Mouse (Mus musculus): Measurements from ENCODE around the gene Stx6.
"Not testable (repeated sequence)": the region's sequence is repeated elsewhere in the genome, so short reads cannot be mapped to it uniquely, and the experiment has no call there.

Stx6 gene

DNA sequence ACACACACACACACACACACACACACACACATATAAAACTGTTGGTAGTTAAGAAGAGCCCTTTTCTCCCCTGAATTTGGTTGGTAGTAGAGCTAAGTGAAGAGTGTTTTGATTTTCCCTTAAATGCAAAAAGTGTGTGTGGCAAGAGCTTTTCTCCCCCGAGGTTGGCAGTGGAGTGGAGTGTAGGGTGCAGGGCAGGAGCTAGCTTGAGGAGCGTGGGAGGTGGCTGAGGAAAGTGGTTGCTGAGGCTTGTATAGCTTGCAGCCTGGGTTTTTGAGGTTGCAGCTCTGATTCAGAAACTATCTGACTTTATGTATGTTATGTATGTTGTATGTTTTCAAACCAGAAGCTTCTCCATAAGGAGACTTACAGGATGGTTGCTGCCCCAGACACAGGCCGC is 8.9 kb downstream of the Stx6 start:
- DNase-seq (ENCODE audit: low read depth, low spot score) = no peak

DNA sequence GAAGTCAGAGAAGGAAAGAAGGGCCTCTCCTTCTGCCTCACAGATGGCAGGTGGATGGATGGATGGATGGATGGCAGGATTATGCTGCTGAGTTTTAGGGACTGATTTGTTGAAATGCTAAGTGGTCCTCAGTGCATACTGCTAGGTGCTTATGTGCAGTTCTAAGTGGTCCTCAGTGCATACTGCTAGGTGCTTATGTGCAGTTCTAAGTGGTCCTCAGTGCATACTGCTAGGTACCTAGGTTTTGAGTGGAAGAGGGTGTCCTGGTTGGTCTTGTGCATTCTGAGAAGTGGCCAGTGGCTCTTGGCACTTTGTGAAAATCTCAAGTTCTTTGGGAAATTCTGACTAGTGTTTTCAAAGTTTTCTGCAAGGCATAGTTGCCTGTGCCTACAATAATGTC is 11.4 kb downstream of the Stx6 start:
- DNase-seq (ENCODE audit: low read depth, low spot score) = no peak

DNA sequence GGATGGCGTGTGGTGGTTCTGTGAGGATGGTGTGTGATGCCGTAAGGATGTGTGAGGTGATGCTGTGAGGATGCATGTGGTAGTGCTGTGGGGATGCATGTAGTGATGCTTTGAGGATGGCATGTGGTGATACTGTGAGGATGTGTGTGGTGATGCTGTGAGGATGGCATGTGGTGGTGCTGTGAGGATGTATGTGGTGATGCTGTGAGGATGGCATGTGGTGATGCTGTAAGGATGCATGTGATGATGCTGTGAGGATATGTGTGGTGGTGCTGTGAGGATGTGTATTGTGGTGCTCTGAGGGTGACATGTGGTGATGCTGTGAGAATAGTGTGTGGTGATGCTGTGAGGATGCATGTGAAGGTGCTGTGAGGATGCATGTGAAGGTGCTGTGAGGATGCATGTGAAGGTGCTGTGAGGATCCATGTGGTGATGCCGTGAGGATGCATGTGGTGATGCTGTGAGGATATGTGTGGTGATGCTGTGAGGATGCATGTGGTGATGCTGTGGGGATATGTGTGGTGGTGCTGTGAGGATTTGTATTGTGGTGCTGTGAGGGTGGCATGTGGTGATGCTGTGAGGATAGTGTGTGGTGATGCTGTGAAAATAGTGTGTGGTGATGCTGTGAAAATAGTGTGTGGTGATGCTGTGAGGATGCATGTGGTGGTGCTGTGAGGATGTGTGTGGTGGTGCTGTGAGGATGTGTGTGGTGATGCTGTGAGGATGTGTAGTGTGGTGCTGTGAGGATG is 14.6 kb downstream of the Stx6 start:
- no peak for DNase-seq (ENCODE audit: low read depth, low spot score)

DNA sequence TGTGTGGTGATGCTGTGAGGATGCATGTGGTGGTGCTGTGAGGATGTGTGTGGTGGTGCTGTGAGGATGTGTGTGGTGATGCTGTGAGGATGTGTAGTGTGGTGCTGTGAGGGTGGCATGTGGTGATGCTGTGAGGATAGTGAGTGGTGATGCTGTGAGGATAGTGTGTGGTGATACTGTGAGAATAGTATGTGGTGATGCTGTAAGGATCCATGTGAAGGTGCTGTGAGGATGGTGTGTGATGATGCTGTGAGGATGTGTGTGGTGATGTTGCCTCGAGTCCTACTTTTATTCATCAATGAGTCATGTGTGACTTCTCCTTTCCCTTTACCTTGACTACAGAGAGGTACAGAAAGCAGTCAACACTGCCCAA is 15.1 kb downstream of the Stx6 start:
- not testable (repeated sequence) for DNase-seq (ENCODE audit: low read depth, low spot score)

DNA sequence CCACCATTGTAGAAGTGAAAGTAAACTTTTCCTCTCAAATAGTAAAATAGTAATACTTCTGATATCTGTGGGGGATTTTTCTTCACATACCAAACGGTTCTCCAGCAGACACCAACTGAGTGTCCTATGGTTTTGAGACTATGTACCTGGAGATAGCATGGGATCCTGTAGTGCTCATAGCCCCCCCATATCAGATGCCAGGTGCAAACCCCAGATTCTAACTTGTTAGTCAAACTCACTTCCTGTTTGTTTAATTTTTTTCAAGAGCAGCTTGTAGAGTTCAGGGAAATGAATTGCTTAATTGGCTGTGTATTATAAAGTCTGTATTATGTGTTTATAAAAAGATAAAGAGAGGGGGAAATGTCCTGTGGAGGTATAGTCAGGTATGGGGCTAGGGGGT is 15.9 kb downstream of the Stx6 start:
- DNase-seq (ENCODE audit: low read depth, low spot score) = no peak

DNA sequence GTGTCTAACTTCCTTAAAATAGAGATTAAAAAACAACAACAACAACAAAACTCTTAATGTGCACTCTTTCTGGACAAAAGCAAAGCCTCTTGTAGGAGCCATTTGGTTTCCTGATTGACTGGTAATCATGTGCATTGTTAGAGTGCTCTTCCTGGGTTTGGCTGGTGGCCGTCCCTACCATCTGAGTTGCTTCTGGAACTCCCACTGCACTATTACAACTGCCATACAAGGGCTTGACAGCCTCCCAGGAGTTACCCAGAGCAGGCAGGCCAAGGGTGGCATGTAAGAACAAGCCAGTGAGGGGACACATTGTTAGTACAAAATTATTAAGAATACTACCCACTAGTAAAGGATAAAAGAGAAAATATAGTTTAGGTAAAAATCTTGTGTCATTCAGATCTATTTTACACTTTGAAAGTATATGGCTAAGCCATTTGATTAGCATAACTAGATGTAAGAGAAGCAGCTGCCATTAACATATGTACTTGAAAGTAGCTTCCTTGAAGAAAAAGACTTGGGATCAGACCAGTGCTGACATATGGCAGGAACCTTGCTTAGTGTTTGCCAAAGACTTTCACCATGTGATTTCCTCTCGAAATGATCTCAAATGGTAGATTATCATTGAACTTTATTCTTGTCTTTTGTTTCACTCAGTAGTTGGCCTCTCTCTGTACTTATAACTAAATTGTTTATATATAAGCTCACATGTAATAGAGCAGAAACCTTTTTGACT is 19.8 kb downstream of the Stx6 start:
- no peak for DNase-seq (ENCODE audit: low read depth, low spot score)

DNA sequence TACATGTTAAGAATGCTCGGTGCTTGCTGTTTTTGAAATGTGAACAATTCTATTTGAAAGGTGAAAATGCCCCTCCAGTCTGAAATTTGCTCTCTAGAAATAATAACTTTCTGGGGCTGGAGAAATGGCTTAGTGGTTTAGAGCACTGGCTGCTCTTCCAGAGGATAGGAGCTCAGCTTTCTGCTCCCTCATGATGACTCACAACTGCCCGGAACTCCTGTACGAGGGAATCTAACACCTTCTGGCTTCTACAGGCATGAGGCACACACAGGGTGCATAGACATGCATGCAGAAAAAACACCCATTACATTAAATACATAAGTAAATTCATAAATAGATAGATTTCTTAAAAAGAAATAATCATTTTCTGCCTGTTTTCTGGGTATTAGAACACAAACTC is 25.7 kb downstream of the Stx6 start:
- no peak for DNase-seq (ENCODE audit: low read depth, low spot score)

DNA sequence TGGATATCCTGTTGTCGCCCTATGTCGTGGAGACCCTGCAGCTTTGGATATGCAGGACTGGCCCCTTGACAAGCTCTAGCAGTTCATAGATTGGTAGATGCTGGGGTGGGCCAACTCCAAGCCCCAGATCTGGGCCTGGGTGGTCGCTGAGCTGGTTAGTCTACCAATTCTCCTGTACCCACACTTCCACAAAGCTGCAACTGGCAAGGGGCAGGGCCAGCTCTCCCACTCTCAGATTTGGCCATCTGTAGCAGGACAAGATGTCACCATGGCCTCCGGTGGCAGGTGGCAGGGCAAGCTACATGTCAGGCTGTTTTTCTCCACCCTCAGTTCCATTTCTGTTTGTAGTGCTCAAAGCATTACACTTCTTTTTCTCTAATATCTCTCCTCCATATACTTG is 30.1 kb downstream of the Stx6 start:
- DNase-seq (ENCODE audit: low read depth, low spot score) = no peak

DNA sequence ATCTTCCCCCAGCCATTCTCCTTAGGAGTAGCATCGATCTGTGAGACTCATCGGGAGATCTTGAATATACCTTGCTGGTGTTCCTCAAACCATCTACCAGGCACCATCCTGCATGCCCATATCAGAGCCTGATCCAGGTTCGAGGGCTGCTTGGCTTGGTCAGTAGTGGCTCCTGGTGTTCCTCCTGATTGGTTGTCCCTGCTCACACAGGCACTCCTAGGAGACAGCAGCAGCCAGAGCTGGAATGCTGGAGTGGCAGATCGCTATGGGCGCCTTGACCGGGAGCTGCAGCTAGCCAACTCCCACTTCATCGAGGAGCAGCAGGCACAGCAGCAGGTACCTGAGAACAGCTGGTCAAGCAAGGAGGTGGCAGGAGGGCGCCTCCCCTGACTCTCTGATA is 32.7 kb downstream of the Stx6 start:
- no peak for DNase-seq (ENCODE audit: low read depth, low spot score)

DNA sequence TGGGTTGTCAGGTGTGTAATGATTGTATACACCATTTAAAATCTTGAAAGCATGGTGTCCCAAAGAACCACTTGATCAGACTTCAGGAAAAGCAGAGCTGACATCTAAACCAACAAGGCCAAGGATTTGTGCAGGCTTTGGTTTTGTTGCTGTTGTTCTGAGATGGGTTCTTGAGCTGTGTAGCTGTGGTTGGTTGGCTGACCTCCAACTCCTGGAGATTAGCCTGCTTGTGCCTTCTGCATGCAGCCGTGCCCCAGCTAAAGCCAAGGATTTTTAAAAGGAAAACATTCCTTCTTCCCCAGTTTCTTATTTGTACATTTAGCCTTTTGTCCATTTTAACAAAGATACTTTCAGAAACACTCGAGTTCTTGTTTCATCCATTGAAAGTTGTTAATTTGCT is 33.2 kb downstream of the Stx6 start:
- DNase-seq (ENCODE audit: low read depth, low spot score) = no peak

DNA sequence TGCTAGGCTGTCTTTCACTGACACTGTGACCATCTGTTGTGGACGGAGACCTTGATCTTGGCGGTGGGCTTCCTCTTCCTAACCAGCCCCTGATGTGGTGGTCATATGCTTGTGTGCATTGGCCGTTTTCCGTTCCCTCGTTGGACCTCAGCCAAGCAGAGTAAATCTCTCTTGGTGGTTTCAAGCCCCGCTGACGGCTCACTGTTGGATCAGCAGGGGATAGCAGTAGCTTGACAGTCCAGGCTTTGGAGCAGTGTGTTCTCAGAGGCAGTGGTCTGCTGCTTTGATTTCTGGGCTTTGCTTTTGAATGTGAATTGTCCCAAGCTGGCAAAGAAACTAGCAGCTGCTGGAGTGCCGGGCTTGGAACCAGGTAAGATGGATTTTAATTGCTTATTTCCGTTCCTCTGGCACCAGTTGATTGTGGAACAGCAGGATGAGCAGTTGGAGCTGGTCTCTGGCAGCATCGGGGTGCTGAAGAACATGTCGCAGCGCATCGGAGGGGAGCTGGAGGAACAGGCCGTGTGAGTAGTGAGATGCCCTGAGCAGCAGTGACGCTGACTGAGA is 34.4 kb downstream of the Stx6 start:
- no peak for DNase-seq (ENCODE audit: low read depth, low spot score)

DNA sequence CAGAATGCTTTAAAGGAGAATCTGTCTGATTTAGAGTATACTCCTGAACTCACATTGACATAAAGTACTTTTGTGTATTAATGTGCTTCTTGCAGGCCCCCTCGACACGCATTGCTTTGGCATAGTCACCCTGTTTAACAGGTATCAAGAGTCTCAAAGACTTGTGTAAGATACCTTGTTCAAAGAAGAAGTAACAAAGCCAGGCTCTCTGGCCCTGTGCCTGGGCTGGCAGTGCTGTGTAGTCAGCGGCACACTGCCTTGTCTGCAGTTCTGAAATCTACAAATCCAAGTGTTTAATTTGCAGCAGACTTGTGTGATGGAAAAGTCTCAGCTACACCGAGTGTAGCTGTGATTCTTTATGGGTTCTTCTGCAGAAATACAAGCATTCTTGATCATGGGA is 38.2 kb downstream of the Stx6 start:
- DNase-seq (ENCODE audit: low read depth, low spot score) = no peak

DNA sequence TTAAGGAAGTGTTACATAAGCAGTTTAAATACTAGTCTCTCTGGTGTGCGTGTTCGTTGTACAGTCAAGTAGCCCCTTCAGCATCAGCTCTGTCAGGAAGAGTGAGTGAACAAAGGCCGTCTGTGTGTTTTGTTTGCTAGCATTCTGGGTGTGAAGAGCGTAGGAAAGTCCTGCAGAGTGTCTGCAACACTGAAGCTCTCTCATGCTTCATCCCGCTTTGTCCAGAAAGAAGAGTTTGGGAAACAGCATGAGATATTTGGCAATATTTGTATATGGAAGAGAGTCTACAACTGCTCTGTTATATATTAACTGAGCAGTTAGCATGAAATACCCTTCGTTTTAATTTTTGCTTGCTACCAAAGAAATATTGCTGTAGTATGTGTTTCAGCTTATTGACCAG is 41.0 kb downstream of the Stx6 start:
- DNase-seq (ENCODE audit: low read depth, low spot score) = no peak

DNA sequence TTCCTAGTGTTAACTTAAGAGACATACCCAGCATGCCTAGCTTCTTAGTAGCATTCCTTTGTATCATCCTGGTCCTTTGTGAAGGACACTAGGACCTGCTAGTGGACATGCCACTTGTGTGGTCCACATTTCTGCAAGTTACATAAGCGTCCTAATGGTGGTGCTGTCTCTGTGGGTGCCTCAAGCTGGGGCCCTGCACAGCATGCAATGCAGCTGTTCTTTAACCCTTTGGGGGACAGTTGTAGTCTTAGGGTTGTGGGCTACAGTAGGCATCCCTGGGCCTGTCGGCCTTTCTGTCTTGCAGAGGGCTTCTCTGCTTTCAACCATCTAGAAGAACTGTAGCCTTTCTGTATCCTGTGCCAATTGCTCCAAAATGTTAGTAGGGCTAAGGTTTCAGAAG is 42.5 kb downstream of the Stx6 start:
- DNase-seq (ENCODE audit: low read depth, low spot score) = no peak

DNA sequence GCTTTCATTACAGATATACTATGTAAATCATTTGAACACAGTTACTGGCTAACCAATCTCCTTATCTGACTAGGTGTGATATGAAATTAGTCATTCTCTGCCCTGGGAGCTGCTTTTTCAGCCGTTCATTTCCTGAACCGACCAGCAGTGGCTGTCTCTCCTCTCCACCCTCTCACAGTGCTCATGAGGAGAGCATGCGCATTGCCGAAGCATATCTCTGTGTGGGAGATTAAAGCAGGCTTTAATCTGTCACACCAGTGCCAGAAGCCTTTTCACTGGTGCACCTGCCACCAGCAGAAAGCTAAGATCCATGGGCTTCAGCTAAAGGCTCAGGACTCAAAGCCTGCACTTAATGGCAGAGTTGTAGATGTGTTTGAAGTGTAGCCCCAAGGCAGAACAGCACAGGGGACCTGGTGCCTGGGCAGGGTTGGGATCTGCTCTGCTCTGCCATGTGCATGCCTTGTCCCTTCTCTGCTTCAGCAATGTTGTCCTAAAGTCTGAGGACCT is 42.9 kb downstream of the Stx6 start:
- DNase-seq (ENCODE audit: low read depth, low spot score) = no peak

DNA sequence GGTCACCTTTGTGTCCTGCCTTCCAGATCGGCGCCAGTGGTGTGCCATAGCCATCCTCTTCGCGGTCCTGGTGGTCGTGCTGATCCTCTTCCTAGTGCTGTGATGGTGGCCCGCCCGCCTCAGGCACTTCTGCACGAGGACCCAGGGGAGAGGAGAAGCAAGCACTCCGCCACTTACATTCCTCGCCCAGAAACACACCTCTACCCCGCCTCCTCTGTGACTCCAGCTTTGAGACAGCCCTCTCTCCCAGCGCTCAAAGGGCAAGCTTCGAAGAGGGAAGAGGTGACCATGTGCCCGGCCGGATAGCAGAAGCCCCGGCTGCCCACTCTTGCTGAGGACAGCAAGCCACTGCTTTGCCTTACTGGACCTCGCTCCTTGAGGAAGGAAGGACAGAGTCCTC is 43.4 kb downstream of the Stx6 start:
- no peak for DNase-seq (ENCODE audit: low read depth, low spot score)

DNA sequence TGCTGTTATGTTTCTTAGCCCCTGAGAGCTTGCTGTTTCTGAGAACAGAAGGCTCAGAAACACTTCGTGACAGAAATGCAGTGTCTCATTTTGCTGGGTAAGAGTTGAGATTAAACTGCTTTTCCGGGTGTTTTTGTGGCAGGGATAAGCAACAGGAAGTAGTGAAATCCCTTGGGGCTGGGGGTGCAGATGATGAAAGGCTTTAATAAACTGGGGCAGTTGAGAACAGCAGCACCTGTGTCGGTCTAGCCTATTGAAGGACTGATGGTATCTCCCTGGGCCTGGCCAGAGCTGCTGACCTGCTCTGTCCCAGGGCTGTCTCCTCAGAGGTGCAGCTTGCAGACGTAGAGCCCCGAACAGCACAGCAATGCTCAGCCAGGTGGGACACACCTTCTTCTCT is 44.0 kb downstream of the Stx6 start:
- no peak for DNase-seq (ENCODE audit: low read depth, low spot score)

DNA sequence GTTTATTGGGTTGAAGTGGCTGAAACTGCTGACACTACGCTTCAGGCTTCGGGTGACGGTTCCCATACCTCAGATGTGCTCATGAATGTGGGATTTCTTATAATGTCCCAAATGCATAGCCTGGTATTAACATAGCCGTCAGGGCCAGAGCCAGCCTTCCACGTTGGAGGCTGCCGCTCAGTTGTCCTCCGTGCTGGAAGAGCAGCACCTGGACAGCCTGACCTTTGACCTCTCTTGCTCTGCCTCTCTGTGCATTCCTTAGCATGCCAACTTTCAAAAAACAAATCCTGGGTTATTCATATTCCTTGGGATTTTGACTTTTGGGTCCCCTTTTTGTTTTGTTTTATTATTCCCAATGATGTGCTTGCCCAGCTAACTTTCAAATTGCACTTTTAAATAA is 44.6 kb downstream of the Stx6 start:
- DNase-seq (ENCODE audit: low read depth, low spot score) = no peak

DNA sequence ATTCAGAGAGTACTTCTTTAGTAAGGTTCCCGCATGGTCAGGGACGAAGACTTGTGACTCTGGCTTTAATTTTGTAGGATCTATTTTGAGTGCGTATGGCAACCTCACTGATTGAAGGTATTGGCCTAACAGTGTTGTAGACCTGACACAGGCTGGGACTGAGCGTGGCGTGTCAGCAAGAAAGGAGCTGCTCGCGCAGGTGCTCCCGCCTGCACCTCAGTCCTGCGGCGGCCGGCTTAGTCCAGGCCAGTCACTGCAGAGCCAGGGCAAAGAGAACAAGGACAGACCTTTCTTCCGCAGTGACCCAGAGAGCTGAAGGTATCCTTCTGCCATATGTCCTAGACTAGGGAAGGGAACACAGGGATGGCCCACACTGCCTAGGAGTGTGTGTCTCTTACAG is 45.4 kb downstream of the Stx6 start:
- DNase-seq (ENCODE audit: low read depth, low spot score) = no peak

DNA sequence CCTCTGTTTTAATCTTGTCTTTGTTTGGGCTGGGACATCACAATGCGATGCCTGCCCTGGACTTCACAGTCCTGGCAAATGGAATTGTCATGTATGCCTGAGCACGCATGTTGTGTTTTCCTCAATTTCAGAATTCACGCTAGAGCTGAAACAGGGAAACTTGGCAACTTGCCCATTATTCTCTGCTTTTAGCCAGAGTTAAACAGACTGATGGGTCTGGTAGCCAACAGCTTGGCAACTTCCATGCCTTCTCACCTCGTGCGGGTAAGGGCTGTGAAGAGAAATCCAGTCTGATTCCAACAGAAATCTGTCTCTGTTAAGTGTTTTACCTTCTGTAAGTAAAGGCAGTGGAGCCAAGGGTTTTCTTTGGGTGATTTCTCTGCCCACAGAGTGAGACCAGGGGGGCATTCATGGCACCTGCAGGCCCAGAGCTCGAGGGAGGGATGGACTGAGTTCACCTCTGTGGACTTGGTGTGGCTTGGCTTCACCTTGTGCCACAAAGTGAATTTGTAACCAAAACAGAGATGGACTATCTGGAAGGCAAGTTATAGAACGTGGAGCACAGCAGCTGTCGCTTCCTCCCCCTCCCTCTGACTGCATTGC is 46.1 kb downstream of the Stx6 start:
- no peak for DNase-seq (ENCODE audit: low read depth, low spot score)

DNA sequence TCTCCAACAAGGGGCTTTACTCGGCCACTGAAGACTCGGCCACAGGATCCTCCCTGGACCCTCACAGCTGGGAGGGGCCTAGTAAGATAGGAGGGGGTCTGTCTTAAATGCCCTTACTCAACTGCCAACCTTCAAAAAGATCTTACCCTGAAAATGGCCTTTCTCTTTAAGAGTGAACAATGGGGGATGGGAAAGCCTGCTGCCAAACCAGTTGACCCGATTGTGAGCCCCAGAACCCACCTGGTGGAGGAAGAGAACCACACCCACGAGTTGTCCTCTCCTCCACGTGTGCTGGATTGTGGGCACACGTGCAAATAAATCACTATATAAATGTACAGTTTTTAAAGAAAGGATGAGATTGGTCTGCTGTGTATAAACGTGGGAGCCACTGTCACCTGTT is 46.8 kb downstream of the Stx6 start:
- DNase-seq (ENCODE audit: low read depth, low spot score) = no peak

DNA sequence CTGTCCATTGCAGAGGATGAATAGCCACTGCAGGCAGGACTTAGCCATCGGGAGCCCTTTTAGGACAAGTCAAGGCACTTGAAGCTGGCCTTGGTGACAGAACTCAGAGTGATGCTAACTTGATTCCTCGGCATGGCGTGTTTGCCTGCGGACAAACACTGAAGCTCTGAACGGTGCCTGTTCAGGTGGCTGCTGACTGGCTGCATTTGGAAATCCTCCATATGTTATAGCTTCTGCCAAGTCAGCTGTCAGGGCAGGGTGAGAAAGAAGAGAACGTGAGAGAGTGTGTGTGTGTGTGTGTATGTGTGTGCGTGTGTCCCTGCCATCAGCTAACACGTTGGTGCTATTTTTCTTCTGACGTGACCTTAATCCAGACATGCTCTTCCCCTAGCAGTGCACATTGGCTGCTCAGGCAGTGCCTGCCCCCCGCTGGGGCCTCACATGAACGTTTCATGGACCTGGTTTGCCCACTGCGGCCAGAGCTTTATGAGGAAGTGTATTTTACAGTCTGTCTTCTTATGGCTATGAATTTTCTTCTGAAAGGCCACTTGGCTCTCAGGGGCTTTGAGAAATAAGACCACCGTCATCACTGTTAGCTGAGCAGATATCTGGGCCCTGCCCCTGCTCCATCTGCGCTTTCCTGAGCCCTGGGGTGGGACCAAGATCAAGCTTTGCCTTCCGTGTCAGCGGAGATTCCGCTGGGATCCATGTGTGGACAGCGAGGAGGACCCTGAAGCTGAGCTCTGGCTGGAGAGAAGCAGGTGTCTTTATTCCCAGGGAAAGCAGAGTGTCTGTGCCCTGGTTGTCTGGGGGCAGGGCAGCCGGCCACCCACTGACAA is 47.5 kb downstream of the Stx6 start:
- no peak for DNase-seq (ENCODE audit: low read depth, low spot score)

All from c-Kit-negative CD71-positive TER-119-positive erythroid progenitor cells, embryonic 14.5 days (primary cell).